Mouse (Mus musculus) neural tube, embryonic 11.5 days (tissue): Measurements from ENCODE around the gene Shh. TPM values are rescaled to one million over a fixed set of nuclear protein-coding genes. Genes with fewer than 3 reads are reported as not detected.

Source experiments
- ATAC-seq: fragments of 200-750 bp; cut with Nextera tagmentation; 2 replicates; pipeline ENCODE4 v1.8.0; 2017; ENCODE audit warnings: moderate number of reproducible peaks, mild to moderate bottlenecking, moderate TSS enrichment, moderate library complexity; ENCODE audit not compliant: insufficient read depth, low FRiP score, low TSS enrichment
- DNase-seq: peaks from one replicate; pipeline ENCODE4 v3.0.0-alpha.2; 2015; ENCODE audit warnings: low spot score
- H3K27ac ChIP-seq: fragments of 300-500 bp; sonication (generic); 2 replicates; pipeline ENCODE4 v1.5.1; 2014; ENCODE audit warnings: low read depth, mild to moderate bottlenecking, low read length
- H3K27me3 ChIP-seq: fragments of 300-500 bp; sonication (generic); 2 replicates; pipeline ENCODE4 v1.6.1; 2014; ENCODE audit warnings: mild to moderate bottlenecking, low read length, mixed read lengths; ENCODE audit not compliant: control insufficient read depth, insufficient read depth
- H3K36me3 ChIP-seq: fragments of 300-500 bp; sonication (generic); 2 replicates; pipeline ENCODE4 v1.6.1; 2014; ENCODE audit warnings: mild to moderate bottlenecking, low read length, moderate library complexity, mixed read lengths; ENCODE audit not compliant: control insufficient read depth, insufficient read depth
- H3K4me1 ChIP-seq: fragments of 300-500 bp; sonication (generic); 2 replicates; pipeline ENCODE4 v1.6.1; 2014; ENCODE audit warnings: low read length, mixed read lengths; ENCODE audit not compliant: control insufficient read depth, insufficient read depth
- H3K4me2 ChIP-seq: fragments of 300-500 bp; sonication (generic); 2 replicates; pipeline ENCODE4 v1.6.1; 2014; ENCODE audit warnings: low read depth, mild to moderate bottlenecking, moderate library complexity
- H3K4me3 ChIP-seq: fragments of 300-500 bp; sonication (generic); 2 replicates; pipeline ENCODE4 v1.5.1; 2014; ENCODE audit warnings: low read depth, low read length
- H3K9ac ChIP-seq: fragments of 300-500 bp; sonication (generic); 2 replicates; pipeline ENCODE4 v1.6.1; 2014; ENCODE audit warnings: mild to moderate bottlenecking, low read length
- H3K9me3 ChIP-seq: fragments of 300-500 bp; sonication (generic); 2 replicates; pipeline ENCODE4 v1.6.1; 2016; ENCODE audit warnings: low read length; ENCODE audit not compliant: control insufficient read depth
- WGBS: fragments of 180-500 bp; shearing (Covaris S2); extraction: QIAGEN DNeasy Blood & Tissue Kit; methylation state at CpG from one replicate; pipeline ENCODE4 v1.1.7; 2014; 5-methylcytosine and 5-hydroxymethylcytosine counted together
- polyA plus RNA-seq: library from polyadenylated mRNA; unstranded; fragments of >200 nt; fragmentation: Nextera tagmentation; extraction: Ambion mirVana; gene quantifications from 2 replicates; pipeline ENCODE4 v1.2.1, GENCODE M21; 2014

Gene Shh
- polyA plus RNA-seq, 1 experiment from 2014 or later = 1.9 TPM

DNA sequence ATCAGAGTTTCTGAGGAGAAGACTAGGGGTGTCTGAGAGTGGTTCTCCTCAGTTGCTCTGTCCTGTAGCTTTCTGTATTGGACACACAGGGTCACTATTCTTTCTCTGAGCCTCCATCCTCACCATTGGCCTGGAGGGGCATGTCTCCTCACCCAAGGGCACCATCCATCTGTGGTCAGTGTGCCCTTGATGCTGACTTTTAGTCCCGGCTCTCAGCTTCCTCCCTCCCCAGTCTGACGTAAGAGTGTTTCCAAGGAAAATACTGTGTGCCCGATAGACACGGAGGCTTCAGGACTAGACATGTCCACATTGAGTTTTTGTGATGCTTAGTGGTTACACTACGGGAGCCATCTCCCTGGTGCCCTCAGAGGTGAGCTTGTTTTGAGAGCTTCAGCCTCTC is 6.5 kb upstream of the Shh start:
- Histone ChIP-seq H3K9ac (no peak overlapping the region), H3K4me1 (no peaks in the 10 kb centered on the region)
- 88% methylated on average over 5 of the region's 5 CpGs for WGBS

GRCm38 (mm10) chr5:28469525-28470202 is 2.6 kb upstream of the Shh start:
- DNase-seq (peak; percentile 65), ATAC-seq (peak; percentile 59; the same call in 1 of the 2 replicates)
- Histone ChIP-seq H3K36me3 (no peaks in the 10 kb centered on the region), H3K4me2 (no peak overlapping the region), H3K4me3 (no peak overlapping the region), H3K27ac (no peak overlapping the region), H3K9ac (no peak overlapping the region), H3K4me1 (no peaks in the 10 kb centered on the region), H3K27me3 (peaks cover 38% of the 10 kb centered on the region), H3K9me3 (no peaks in the 10 kb centered on the region)
- WGBS = 6% methylated on average over 9 of the region's 9 CpGs

More for the DNA sequence above, 6.5 kb upstream of the Shh start:
- Histone ChIP-seq H3K4me3 (no peak overlapping the region), H3K27me3 (no peaks in the 10 kb centered on the region), H3K9me3 (no peaks in the 10 kb centered on the region), H3K27ac (no peak overlapping the region), H3K36me3 (no peaks in the 10 kb centered on the region), H3K4me2 (no peak overlapping the region)
- ATAC-seq (no peak), DNase-seq (no peak)

DNA sequence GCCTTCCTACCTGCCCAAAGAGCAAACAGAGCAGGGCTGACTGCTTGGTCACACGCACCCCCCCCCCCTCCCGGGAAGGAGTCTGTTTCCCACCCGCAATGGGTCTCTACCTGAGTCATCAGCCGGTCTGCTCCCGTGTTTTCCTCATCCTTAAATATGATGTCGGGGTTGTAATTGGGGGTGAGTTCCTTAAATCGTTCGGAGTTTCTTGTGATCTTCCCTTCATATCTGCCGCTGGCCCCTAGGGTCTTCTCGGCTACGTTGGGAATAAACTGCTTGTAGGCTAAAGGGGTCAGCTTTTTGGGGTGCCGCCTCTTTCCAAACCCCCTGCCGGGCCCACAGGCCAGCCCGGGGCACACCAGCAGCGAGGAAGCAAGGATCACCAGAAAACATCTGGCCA is 705 bp downstream of the Shh start:
- Histone ChIP-seq H3K4me2 (peak overlapping the region; percentile 73), H3K36me3 (no peaks in the 10 kb centered on the region), H3K9me3 (no peaks in the 10 kb centered on the region), H3K9ac (no peak overlapping the region; the same call in 1 of the 2 replicates), H3K27me3 (peaks cover 72% of the 10 kb centered on the region), H3K27ac (no peak overlapping the region), H3K4me1 (peaks cover 3% of the 10 kb centered on the region; the same call in 1 of the 2 replicates), H3K4me3 (peak overlapping the region; percentile 31)
- DNase-seq (no peak), ATAC-seq (no peak)
- under 1% methylated on average over 15 of the region's 15 CpGs for WGBS

DNA sequence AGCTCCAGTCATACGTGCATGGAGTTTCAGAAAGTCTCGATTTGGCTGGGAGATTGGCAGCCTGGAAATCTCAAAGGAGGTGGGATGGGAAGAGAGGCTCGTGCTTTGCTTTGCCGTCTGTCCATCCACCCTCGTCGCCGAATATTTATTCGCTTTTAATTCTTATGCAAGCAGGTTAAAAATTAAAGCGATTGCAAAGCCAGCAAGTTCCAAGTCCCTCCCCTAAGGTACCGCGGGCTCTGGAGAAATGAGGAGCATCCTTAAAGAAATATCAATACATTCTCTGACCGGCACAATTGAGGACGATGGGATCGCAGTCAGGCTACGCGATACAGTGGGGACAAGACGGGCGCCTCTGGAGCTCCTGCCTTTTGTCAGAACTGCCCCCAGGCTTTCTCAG is 1.5 kb downstream of the Shh start:
- Histone ChIP-seq H3K9ac (no peak overlapping the region), H3K4me3 (peak overlapping the region; percentile 41), H3K27me3 (peaks cover 80% of the 10 kb centered on the region), H3K27ac (no peak overlapping the region), H3K4me1 (peaks cover 6% of the 10 kb centered on the region), H3K36me3 (no peaks in the 10 kb centered on the region), H3K9me3 (no peaks in the 10 kb centered on the region), H3K4me2 (peak overlapping the region; percentile 73)
- under 1% methylated on average over 18 of the region's 18 CpGs for WGBS
- ATAC-seq = no peak
- DNase-seq = no peak

GRCm38 (mm10) chr5:28465099-28465406 is 2.0 kb downstream of the Shh start:
- WGBS = 1% methylated on average over 29 of the region's 29 CpGs
- ATAC-seq (no peak), DNase-seq (peak; percentile 68)
- peak overlapping the region; percentile 41 for H3K4me3 ChIP-seq
- H3K27ac ChIP-seq = no peak overlapping the region
- no peaks in the 10 kb centered on the region for H3K36me3 ChIP-seq
- H3K9ac ChIP-seq = no peak overlapping the region; the same call in 1 of the 2 replicates
- H3K4me1 ChIP-seq = peaks cover 6% of the 10 kb centered on the region
- H3K9me3 ChIP-seq = no peaks in the 10 kb centered on the region
- H3K27me3 ChIP-seq = peaks cover 85% of the 10 kb centered on the region
- H3K4me2 ChIP-seq = peak overlapping the region; percentile 73

DNA sequence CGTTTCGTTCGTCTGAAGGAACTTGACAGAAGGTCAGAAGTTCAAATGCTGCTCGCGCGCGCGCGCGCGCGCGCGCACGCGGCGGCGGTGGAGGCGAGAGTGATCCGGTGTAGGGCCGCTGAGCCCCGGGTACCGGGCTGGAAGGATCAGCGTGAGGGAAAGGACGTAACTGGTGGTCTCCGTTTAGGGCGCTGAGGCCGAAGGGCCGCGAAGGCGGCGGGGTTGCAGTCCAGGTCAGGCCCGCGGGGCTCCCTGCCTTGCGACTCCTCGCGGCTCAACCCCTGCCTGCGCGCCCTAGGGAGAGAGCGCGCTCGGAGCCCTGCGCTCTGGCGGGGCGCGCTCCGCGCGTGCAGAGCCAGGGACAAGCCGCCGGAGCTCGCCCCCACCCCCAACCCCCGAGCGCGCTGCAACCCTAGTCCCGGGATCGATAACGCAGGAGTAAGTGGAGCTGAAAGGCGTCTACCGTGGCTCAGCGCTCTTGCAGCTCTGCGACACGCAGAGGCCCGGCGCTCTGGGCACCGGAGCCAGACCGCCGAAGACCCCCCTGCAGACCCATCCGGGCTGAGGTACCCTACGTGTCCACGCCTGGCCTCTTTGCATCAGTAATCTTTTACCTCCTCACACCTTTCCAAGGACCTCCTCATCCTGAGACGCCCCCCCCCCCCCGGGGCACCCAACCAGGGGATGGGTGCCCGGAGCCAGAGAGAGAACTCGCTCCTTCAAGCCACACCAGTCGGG is 2.5 kb downstream of the Shh start:
- Histone ChIP-seq H3K9ac (peak overlapping the region; percentile 28), H3K27ac (no peak overlapping the region), H3K4me2 (peak overlapping the region; percentile 73), H3K36me3 (no peaks in the 10 kb centered on the region), H3K4me1 (peaks cover 9% of the 10 kb centered on the region), H3K27me3 (peaks cover 90% of the 10 kb centered on the region), H3K4me3 (peak overlapping the region; percentile 41), H3K9me3 (no peaks in the 10 kb centered on the region)
- DNase-seq = peak; percentile 58
- WGBS = 0% methylated on average over 69 of the region's 76 CpGs
- ATAC-seq = peak; percentile 40; the same call in 1 of the 2 replicates

DNA sequence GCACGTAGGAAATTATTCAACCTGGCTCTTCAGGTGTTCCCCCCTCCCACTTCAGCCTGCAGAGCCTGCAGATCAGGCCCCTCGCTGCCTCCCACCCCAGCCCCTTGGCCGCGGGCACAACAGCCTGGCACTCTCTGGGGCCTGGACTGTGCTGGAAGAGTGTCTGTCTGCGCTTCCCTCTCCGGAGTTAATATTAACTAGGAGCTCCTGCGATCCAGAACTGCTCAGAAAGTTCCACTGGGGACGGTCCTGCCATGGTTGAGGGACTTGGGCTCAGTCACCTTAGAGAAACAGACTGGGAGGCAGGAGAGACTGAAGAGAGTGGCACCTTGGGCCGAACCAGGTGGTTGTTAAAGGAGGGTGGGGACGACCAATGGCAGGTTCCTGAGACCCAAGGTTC is 3.4 kb downstream of the Shh start:
- no peak for ATAC-seq
- Histone ChIP-seq H3K9ac (no peak overlapping the region), H3K27ac (no peak overlapping the region), H3K4me2 (no peak overlapping the region), H3K4me1 (peaks cover 13% of the 10 kb centered on the region), H3K4me3 (no peak overlapping the region), H3K9me3 (no peaks in the 10 kb centered on the region), H3K27me3 (peaks cover 99% of the 10 kb centered on the region), H3K36me3 (no peaks in the 10 kb centered on the region)
- 4% methylated on average over 10 of the region's 10 CpGs for WGBS
- DNase-seq = no peak

- H3K27ac ChIP-seq = no peak overlapping the region
These were observed 4.1 kb downstream of the Shh start for GRCm38 (mm10) chr5:28462741-28463590.

More at GRCm38 (mm10) chr5:28462741-28463590, 4.1 kb downstream of the Shh start:
- Histone ChIP-seq H3K9me3 (no peaks in the 10 kb centered on the region), H3K27me3 (peaks cover 100% of the 10 kb centered on the region), H3K4me2 (peak overlapping the region; percentile 33), H3K9ac (peak overlapping the region; percentile 22; the same call in 1 of the 2 replicates), H3K4me3 (peak overlapping the region; percentile 13), H3K36me3 (no peaks in the 10 kb centered on the region), H3K4me1 (peaks cover 17% of the 10 kb centered on the region)
- DNase-seq (peak; percentile 48), ATAC-seq (no peak)
- 1% methylated on average over 33 of the region's 33 CpGs for WGBS
